Mouse (Mus musculus): ENCODE results near the gene Ankra2. TPM values are rescaled to one million over a fixed set of nuclear protein-coding genes. Genes with fewer than 3 reads are reported as not detected.

Gene Ankra2
- polyA plus RNA-seq, 1 experiment from 2014 or later = 16.8 TPM

- peaks cover 9% of the 10 kb centered on the region for H3K36me3 ChIP-seq (ENCODE audit: control insufficient read depth, insufficient read depth, low read length)
- H3K4me3 ChIP-seq (ENCODE audit: low read length) = no peak overlapping the region
- no peak overlapping the region for H3K9ac ChIP-seq (ENCODE audit: low read length)
- no peak for ATAC-seq (ENCODE audit: low read depth)
- H3K4me1 ChIP-seq (replicated peaks; ENCODE audit: control insufficient read depth, insufficient read depth, low read length) = peaks cover 16% of the 10 kb centered on the region
- no peak overlapping the region for H3K27ac ChIP-seq (ENCODE audit: low read length)
- no peaks in the 10 kb centered on the region for H3K27me3 ChIP-seq (ENCODE audit: control insufficient read depth, insufficient read depth, low read depth, low read length)
- peak overlapping the region; percentile 75; the same call in 1 of the 2 replicates for H3K4me2 ChIP-seq (ENCODE audit: low read depth, low read length)
- H3K9me3 ChIP-seq (ENCODE audit: control insufficient read depth, low read length) = no peaks in the 10 kb centered on the region
- 86% methylated on average over 6 of the region's 6 CpGs for WGBS
These were observed 55.0 kb downstream of the Ankra2 start for GRCm38 (mm10) chr13:98317911-98318310.

Other genes starting within 250 kb of the Ankra2 start
- gene Arhgef28, start 56.6 kb upstream of the Ankra2 start, polyA plus RNA-seq (2015; fragmentation: Nextera tagmentation; extraction: Ambion mirVana) = 21.7 and 24.4 TPM in 2 replicates
- gene Utp15, start within 50 bp of the Ankra2 start, polyA plus RNA-seq (2015; fragmentation: Nextera tagmentation; extraction: Ambion mirVana) = 26.4 and 28.6 TPM in 2 replicates
- not detected in 2 replicates for gene Gm21976, start 16.8 kb downstream of the Ankra2 start, polyA plus RNA-seq (2015; fragmentation: Nextera tagmentation; extraction: Ambion mirVana)
- 621 and 661 TPM in 2 replicates for gene Btf3, start 53.9 kb downstream of the Ankra2 start, polyA plus RNA-seq (2015; fragmentation: Nextera tagmentation; extraction: Ambion mirVana)
- gene Foxd1, start 91.2 kb downstream of the Ankra2 start, polyA plus RNA-seq (2015; fragmentation: Nextera tagmentation; extraction: Ambion mirVana) = 0.08 TPM in 1 of 2 replicates, not detected in the other
- gene Gm10320, start 228.9 kb downstream of the Ankra2 start, polyA plus RNA-seq (2015; fragmentation: Nextera tagmentation; extraction: Ambion mirVana) = 1.2 and 1.8 TPM in 2 replicates

Measured in lung, embryonic 16.5 days (tissue).